Mouse (Mus musculus) kidney, adult 8-10 months (tissue): ENCODE data around the gene Isca2.

Experiments
- DNase-seq, 2 experiments: peaks; one replicate each; pipeline ENCODE4 v3.0.0; 2022

Gene Isca2

DNA sequence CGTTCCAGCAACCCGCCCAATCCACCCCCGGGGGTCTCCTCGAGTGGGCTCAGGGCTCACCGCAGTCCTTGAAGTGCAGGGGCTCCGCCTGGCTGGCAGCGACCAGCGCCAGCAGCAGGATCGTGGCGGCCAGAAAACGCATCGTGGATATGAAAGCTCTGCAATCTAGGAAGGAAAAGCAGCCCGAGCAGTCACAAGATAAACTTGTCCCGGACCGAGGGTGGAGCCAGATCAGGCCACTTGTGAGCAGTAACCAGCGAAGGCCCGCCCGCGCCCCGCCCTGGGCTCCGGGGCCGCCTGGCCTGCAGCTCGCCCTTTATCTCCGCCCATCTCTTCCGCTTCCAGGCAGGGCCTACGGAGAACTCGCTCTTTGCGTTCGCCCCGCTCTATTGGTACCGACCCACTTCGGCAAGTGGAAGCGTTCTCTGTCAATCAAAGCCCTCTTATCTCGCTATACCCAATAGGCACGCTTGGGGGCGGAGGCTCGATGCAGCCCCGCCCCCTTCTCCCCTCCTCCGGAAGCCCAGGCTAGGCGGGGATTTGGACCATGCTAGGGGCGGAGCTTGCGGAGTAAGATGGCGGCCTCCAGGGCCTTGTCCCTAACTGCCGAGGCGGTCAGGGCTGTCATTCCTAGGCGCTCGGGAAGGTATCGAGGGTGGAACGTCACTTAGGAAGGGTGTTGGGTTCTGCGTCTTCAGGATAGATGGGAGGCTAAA lies at the start of gene Isca2, which contains the start of gene Npc2:
Isca2 (plus strand) TSS at position 526 of the 716 bp plus-strand sequence.
Npc2 (minus strand) TSS at position 427 of the 716 bp plus-strand sequence.
- DNase-seq = peak; percentile 99 to 100

DNA sequence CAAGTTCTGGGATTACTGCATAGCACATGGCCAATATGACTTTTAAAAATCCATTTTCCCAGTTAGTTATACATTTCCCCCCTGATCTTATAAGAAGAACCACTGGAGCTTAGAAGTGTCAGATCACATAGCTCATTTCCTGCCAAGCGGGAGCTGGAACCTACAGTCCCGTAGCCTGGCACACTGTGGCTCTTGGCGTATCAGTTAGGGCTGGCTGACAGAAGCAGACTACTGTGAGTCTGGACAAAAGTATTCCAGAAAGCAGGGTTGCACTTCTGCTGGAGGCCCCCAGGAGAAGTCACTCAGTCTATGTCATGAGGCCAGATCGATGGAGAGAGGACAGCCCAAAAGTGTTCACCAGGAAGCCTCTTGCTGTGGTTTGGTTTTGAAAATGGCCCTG lies 46.7 kb upstream of the Isca2 start:
- no peak for DNase-seq

DNA sequence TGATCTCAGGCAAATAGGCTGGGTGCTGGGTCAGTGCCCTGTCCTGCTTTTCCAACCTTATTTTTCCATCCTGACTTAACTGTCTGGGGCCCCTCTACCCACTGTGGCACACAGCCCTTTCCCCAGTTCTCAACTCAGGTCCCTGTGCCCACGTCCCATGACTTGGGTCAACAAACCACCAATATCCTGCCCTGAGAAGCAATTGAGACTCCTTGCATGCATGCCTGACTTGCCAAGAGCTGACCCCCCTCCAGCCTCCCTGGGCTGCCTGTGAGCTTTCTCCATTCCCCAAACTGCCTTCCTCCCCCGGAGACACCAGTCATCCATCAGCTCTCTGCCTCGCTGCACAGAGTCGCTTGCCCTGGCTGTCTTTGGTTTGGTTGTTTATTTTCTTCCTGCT lies 46.1 kb upstream of the Isca2 start:
- DNase-seq = no peak

GRCm38 (mm10) chr12:84727434-84727833 lies 45.6 kb upstream of the Isca2 start:
- DNase-seq = no peak

- no peak for DNase-seq
Measured at GRCm38 (mm10) chr12:84728421-84728820, 44.6 kb upstream of the Isca2 start.

DNA sequence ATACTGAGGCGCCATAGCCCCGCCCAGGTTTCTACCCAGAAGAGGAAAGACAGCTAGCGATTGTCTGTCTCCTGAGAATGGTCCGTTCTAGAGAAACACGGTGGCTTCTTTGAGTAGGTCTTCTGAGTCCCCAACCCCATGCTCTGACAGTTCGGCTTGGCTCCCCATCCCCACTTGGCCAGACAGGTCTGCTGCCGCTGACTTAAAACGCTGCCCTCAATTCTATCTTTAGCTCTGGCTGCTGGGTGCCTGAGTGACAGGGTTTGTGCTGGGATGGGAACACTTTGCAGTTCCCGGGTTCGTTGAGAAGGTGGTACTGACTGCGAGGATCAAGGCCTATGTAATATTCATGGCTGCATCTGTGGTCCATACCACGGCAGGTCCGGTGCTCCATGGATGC lies 39.7 kb upstream of the Isca2 start:
- DNase-seq = no peak

DNA sequence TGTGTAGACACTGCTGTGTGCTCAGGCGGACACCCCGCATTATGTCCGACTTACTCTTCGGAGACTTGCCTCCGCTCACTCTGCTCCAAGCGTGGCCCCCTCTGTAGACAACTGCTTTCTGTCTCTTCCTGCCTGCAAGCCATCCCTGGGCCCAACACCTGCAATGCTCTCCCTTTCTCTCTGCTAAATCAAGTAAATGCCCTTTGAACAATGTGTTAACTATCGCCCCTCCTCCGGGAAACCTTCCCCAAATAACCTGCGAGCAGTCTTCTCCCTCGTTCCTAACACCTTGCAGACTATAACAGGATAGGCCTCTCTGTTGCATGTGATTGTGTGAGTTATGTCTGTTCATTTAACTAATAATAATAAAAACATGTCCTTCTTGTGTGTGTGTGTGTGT lies 29.6 kb upstream of the Isca2 start:
- DNase-seq = no peak

- no peak for DNase-seq
Measured at GRCm38 (mm10) chr12:84745700-84746099, 27.4 kb upstream of the Isca2 start.

GRCm38 (mm10) chr12:84748134-84748533 lies 24.9 kb upstream of the Isca2 start:
- no peak for DNase-seq

DNA sequence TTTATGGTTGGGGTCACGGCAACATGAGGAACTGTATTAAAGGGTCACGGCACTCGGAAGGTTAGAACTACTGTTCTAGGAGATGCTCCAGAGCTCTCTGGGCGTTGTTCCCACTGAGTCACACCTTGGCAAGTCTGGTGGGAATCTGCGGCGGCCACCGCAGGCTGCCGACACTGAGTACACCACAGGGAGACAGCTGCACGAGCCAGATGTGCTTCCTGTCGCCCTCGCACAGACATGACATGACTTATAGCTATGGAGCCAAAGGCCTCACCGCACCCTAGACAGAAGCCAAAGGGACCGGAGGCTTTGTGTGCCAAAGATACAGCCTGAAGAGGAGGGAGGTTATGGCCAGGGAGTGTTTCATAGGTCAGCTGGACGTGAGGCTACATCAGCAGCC lies 22.4 kb upstream of the Isca2 start:
- peak; percentile 36 to 42 for DNase-seq

DNA sequence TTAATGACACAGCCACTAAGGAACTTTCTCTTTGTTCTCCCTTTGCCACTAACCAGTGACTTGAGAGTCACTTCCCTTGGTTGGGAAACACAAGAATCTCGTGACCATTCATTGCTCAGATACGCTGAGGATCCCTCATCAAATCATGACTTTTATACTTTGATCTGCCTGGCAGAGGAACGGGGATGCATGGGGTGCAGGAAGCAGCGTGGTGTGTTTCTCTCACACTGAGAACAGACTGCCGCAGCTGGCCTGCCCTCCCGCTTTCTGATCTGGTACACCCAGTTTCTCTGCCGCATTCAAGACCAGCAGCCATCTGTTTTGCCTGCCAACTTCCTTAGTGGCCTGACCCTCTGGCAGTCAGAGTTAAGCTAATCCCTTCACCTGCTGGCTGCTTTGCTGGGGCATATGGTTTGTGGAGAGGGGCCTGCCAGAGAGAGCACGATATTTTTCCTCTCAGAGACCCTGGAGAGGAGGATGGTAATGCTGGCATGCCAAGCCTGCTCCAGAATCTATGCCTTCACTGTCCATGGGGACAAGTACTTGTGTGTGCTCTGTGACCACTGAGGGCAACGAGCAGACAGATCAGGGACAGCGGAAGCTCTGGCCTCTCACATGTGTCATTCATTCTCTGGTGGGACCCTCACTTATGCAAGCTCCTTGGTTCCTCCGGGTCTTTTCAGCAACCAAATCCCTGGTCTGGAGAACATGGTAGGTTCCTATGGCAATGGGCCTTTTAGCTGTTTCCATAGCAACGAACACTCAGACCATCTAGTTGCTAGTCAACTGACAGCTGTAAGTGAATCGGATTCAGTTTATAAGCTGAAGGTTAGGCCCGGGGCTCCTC lies 20.7 kb upstream of the Isca2 start:
- DNase-seq = no peak

DNA sequence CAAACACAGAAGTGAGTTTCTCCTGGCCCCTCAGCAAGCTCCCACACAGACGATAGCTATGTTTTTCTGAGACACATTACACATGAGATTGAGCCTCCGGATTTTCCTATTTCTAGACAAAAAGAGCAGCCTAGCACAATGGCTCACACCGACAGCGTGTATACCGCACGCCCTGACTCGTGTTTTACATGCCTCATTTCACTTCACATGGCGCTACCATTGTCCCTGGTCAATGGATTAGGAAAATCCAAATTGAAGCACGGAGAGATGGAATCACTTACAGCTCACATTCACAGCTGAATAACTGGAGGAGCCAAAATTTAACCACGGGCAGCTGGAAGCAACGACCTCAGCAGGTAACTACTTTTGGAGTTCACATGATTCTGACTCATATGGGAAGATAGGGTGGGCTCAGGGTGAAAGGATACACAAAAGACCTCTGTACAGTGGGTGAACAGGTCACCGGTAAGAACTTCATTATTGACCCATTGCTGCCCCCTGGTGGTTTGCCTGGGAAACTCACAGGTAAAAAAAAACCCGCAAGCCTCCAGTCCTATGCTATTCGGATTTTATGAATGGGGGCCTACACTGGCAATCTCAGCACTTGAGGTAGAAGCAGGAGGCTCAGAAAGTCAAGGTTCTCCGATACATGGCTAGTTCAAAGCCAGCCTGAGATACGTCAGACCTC lies 17.9 kb upstream of the Isca2 start:
- DNase-seq = peak; percentile 26 to 39

DNA sequence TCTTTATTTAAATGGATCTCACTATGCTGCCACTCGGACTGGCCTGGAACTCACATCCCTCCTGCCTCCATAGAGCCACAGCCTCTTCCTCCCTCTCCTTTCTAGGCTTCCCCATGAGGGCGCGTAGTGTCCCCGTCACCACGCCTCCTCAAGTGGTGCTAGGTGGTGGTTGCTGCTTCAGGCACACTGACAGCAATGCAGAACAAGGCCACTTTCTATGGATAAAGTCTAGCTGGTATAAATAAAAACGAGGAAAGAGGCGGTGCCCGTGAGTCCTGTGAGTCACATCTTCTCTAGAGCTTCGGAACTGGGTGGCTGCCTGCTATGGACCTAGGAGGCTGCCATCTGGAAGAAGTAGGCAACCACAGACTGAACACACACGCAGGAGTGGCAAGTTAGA lies 17.0 kb upstream of the Isca2 start:
- no peak for DNase-seq

DNA sequence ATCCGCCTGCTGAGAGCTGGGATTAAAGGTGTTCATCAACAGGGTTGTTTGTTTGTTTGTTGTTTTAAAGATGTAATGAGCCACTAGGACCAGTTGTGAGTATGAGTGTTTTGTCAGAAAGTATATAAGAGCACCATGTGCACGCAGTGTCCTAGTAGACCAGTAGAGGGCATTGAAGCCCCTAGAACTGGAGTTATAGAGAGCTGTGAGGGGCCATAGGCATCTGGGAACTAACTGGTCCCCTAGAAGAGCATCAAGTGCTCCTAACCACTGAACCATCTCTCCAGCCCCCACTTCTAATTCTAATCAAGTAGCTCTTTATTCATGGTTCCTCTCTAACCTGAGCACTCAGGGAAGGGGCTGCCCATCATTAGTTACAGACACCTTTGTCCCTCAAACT lies 14.0 kb upstream of the Isca2 start:
- DNase-seq = no peak

GRCm38 (mm10) chr12:84762532-84762931 lies 10.5 kb upstream of the Isca2 start:
- DNase-seq = no peak

GRCm38 (mm10) chr12:84763577-84764218 lies 9.4 kb upstream of the Isca2 start:
- no peak for DNase-seq

- no peak for DNase-seq
Measured at GRCm38 (mm10) chr12:84764756-84765155, 8.3 kb upstream of the Isca2 start.

- DNase-seq = no peak
Measured at GRCm38 (mm10) chr12:84765506-84765905, 7.5 kb upstream of the Isca2 start.

DNA sequence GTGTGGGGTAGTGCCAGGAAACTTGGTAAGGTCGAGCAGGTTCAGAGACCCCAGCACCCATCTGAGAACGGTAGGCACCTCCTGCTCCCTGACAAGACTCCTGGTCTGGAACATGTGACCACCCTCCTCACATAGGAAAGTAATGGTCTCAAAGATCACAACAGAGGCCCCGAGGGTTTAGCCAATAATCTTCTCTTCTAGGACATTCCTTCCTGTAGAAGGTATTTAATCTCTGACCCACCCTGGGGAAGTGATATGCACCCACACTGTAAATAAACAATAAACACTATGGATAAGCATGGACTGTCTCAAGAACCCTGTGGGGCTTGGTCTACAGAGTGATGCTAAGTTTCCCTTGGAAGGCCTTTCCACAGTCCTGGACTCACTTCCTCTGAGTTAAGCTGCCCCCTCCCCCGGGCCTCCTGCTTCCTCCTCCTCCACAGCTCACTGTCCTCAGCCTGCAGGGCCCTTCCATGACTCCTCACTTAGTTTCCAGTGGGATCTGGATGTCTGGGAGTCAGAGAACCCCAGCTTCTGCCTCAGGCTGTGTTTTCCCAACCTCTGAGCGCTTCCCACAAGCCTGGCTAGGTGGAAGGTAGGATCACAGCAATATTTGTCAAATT lies 6.8 kb upstream of the Isca2 start:
- DNase-seq = no peak

DNA sequence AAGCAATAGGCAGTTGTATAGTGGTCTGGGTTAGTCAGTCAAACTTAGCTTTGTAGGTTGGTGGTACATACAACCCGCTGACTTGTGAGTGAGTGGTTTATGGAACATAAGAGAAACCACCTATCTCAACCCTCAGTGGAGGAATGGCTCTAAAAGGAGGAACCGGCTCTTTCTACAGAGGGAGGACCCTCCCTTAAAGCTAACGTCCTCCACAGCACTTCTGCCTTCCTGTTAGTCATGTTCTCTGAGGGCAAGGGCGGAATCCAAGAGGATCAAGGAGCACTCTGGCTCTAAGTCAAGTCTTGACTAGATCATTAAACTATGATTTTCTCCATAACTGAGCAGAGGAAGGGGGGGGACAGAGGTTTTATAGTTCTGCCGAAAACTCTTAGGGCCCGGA lies 5.5 kb upstream of the Isca2 start:
- DNase-seq = no peak

DNA sequence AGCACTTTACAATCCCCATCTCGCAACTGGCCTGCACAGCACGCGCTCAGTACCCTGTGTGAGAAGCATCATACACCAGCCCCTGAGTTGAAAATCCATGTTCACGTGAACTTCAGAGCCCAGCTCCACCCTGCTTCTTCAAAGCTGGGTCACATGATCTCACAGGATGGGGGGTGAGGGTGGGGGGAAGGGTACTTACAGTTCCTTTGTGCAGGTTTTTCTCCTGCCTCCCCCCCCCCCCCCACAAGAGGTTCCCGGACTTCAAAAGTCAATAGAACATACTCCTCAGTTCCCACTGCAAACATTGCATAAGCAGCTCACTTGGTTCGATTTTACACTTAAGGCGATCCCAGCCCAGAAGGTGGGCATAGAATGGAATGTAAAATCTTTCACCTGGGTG lies 3.4 kb upstream of the Isca2 start:
- DNase-seq = no peak

DNA sequence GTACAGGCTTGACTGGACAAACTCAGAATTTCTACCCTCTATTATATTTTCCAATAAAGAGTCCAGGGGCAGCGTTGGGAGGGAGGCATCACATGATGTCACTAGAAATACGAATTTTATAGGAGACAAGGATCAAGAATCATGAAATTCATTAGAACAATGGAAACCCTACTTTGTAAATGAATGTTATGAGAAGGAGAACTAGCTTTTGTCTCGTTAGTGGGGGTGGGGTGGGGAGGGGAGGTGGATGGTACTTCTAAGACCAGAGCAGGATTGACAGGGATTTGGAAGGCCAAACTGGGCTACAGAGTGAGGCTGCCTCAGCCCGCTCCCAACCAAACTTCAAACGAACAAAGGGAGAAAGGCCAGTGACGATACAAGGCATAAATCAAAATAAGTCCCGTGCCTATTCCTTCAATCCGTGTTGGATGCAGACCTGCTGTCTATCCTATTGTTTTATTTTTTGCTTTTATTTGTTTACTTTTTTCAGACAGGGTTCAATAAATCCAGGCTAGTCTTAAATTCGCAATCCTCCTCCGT lies 1.0 kb upstream of the Isca2 start:
- DNase-seq = no peak
